Mouse (Mus musculus) liver, postnatal 0 days (tissue): ENCODE measurements around the gene Phf6.
"Not testable (repeated sequence)": the region's sequence is repeated elsewhere in the genome, so short reads cannot be mapped to it uniquely, and the experiment has no call there.

Source experiments
- CTCF ChIP-seq: sonication (generic); IDR thresholded peaks from 2 replicates; pipeline ENCODE4 v1.5.1; 2016; ENCODE audit warnings: antibody characterized with exemption, low read depth
- EP300 ChIP-seq: IDR thresholded peaks from 2 replicates; pipeline ENCODE4 v1.6.1; 2016; ENCODE audit warnings: antibody characterized with exemption, low read depth, mild to moderate bottlenecking

- not testable (repeated sequence) for TF ChIP-seq CTCF, EP300
These were observed 13.6 kb upstream of the Phf6 start for GRCm38 (mm10) chrX:52898486-52898885.
